ENCODE assay signal across 7 mouse cellular contexts in the genomic region with DNA sequence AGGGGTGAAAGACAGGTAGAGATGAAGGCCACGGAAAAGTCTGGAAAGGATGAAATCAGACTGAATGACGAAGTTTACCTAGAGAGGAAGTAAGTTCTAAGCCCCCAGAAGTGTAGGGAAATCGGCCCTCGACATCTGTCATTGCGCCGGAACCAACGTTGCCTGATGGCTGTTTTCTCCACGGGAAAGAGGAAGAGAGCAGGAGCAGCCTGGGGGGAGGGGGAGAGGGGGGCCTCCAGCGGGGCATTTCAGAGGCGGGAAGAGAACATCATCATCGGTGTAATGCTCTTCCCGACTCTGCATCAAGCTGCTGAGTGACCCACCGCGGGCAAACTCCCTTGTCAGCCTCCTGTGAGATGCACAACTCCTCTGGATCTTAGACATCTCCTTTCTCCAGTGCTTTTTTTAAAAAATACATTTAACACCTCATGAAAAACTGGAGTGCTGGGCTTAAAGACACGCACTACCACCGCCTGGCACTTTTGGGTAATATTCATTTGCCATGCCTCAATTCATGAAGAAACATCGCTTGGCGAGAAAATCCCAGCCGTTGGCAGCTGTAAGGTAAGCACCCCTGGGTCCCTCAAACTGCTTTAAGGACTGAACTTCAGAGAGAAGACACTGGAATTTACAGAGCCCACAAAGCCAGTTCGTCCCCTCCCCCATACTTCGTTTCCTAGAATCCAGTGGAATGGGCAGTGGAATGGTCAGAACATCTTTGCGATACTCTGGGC. TPM values are rescaled to one million over a fixed set of nuclear protein-coding genes. Genes with fewer than 3 reads are reported as not detected.
DNase-seq lines count a peak whose midpoint lies in the region; ATAC-seq and TF ChIP-seq lines count a peak whose summit lies in the region.

No protein-coding gene starts in this region.

- TF ChIP-seq CTCF in olfactory bulb, adult 2 months (IDR thresholded peaks at IDR 0.05; ENCODE audit: insufficient read depth, low read depth, low read length), result no peak

- no peaks in the 10 kb centered on the region for H3K36me3 ChIP-seq in limb, embryonic 15.5 days

- peak overlapping the region; percentile 43; the same call in 1 of the 2 replicates for H3K27ac ChIP-seq in limb, embryonic 15.5 days
- H3K27ac ChIP-seq in olfactory bulb, adult 2 months (ENCODE audit: insufficient read depth, low read depth, low read length), result no peak overlapping the region

- H3K9ac ChIP-seq in limb, embryonic 15.5 days, result no peak overlapping the region

- no peaks in the 10 kb centered on the region for H3K27me3 ChIP-seq in limb, embryonic 15.5 days

- peaks cover 16% of the 10 kb centered on the region for H3K4me1 ChIP-seq in limb, embryonic 15.5 days
- H3K4me1 ChIP-seq in olfactory bulb, adult 2 months (ENCODE audit: control insufficient read depth, insufficient read depth, low read length), result peaks cover 14% of the 10 kb centered on the region

- peak; percentile 18 for DNase-seq in retina, postnatal 1 day
- no peak for DNase-seq in retina, embryonic 14.5 days (ENCODE audit: low spot score)
- no peak for DNase-seq in c-Kit-positive CD71-positive TER-119-positive erythroid progenitor cells, embryonic 14.5 days (ENCODE audit: low spot score)
- no peak for DNase-seq in urinary bladder, adult 18-20 months (ENCODE audit: low spot score in 2 of 2)

- WGBS in limb, embryonic 15.5 days, result 37% methylated on average over 22 of the region's 22 CpGs
- WGBS in olfactory bulb, adult 2 months, result 74% methylated on average over 22 of the region's 22 CpGs

- H3K4me3 ChIP-seq in limb, embryonic 15.5 days, result peak overlapping the region; percentile 20
- H3K4me3 ChIP-seq in olfactory bulb, adult 2 months (ENCODE audit: insufficient read depth, low read depth, low read length), result peak overlapping the region; percentile 13

- H3K4me2 ChIP-seq in limb, embryonic 15.5 days, result peak overlapping the region; percentile 40

- TF ChIP-seq POLR2A in olfactory bulb, adult 2 months (IDR thresholded peaks at IDR 0.05; ENCODE audit: insufficient read depth, low read depth, low read length), result no peak

- peak; percentile 57 for ATAC-seq in granulocyte monocyte progenitor cell, adult 5-6 weeks (replicated peaks; ENCODE audit: poor library complexity, severe bottlenecking)
- ATAC-seq in limb, embryonic 15.5 days (ENCODE audit: insufficient number of reproducible peaks, low FRiP score, low TSS enrichment, low read depth), result no peak

- H3K9me3 ChIP-seq in limb, embryonic 15.5 days, result no peaks in the 10 kb centered on the region

RNA-seq across cellular contexts. Expression of a gene that starts 53.0 kb away (rescaled TPM):
- 23.1 and 47.7 TPM in 2 replicates for total RNA-seq in granulocyte monocyte progenitor cell, adult 5-6 weeks (2014; fragmentation: Nextera tagmentation)
- total RNA-seq in granulocyte monocyte progenitor cell, adult 5-6 weeks (2017), result 14.2 and 27.2 TPM in 2 replicates
- 64.6 and 65.4 TPM in 2 replicates for polyA plus RNA-seq in limb, embryonic 15.5 days (2015; fragmentation: Nextera tagmentation; extraction: Ambion mirVana)
- 261 and 295 TPM in 2 replicates for polyA plus RNA-seq in olfactory bulb, adult 2 months (2012; ENCODE audit: insufficient read depth, insufficient read length, low replicate concordance, missing spikeins)
